Mouse (Mus musculus) spleen, postnatal 36 days (tissue): Measurements from ENCODE around the gene Rab4a.

Experiments used
- DNase-seq, 2 experiments: peaks; one replicate each; pipeline ENCODE4 v3.0.0; 2022; ENCODE audit warnings: low spot score in 2 of 2, mixed read lengths in 1 of 2

Rab4a gene

DNA sequence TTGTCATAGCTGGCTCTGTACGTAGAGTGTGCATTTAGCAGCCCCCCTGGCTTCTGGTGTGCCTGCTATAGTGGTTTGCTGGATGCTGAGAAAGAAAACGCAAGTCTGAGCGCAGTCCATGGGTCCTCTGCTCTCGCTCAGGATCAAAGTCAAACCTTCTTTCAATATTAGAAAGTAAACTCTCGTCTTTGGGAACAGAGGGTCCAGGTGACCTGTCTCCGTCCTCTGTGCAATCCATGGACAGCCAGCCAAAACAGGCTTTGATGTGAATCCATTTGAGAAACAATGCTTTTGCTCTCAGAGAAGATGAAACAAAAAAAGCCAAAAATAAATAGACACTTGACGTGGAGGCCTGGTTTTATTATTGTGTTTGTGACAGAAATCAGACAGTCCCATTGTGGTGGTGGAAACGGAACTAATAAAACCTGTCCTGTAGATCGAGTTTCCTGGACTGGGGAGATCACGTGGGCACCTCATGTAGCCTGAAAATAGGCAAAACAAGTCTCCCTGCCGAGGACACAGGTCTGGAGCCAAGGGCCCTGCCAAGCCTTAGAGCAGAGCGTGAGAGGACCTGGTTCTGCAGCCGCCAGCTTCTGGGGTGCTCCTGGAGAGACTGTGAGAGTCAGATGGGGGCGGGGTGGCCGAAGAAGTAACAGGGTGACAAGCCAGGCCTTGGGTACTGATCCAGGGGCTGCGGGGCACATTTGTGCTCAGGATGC is 7.5 kb downstream of the Rab4a start:
- DNase-seq = no peak

DNA sequence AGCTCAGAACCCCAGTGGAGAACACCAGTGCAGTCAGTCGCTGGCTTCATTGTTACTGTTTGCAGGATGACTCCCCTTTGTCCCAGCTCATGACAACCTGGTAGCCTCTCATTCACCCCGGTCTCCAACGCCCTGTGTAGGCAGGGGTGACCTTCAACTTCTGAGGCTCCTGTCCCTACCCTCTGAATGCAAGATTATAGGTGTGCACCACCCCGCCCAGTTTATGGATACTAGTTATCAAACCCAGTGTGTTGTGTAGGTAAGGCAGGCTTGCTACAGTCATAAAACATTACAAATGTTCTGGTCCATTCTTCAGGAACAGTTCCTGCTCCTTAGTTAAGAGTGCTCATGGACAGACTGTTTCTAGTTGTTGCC is 8.1 kb downstream of the Rab4a start:
- DNase-seq = no peak

DNA sequence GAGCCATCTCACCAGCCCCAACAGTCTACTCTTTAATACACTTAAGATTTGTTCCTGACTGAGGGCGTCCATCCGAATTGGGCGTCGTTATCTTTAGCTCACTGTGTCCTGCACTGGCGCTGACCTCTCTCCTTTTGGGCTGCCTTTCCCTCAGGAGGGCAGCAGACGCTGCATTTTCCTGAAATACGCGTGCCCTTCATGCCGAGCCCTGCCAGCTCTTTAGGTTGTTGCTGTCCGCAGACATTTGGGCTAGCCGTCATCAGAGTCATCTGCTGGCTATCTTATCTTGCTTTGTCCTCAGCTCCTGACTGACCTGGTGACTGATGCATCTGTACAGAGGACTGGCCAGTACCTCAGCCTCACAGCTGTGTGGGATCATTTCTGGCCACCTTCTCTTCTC is 9.5 kb downstream of the Rab4a start:
- no peak for DNase-seq

DNA sequence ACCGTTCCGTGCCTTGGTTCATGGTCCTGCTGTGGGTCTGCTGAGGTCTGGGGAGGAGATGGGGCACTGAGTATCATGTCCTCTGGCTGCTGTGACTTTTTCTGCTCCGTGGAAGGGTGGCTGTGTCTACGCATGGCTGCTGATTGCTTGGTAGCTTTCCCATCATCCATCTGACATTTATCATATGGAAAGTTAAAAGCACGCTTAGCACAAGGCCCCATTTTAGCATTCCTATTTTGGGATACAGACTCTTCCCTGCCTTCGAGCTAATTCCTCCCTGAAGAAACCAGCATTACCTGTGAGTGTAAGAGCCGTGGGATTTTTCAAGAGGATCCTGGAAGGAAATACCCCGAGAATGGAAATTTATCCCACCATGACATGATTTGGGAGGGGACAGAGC is 11.2 kb downstream of the Rab4a start:
- DNase-seq = no peak

DNA sequence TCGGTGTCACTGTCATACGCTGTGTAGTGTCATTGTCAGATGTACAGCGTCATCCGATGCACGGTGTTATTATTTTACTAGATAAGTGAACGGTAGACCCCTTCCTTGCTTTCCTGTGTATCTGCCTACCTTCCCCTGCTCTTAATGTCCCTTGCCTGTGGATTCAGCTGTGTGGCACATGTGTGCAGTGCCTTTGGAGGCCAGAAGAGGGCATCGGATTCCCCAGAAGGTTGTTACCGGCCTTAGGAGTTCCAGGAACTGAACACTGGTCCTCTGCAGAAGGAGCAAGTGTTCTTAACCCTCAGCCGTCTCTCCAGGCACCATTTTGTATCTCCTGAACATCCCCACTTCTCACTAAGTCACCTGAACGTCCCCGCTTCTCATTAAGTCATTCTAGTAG is 12.0 kb downstream of the Rab4a start:
- no peak for DNase-seq

DNA sequence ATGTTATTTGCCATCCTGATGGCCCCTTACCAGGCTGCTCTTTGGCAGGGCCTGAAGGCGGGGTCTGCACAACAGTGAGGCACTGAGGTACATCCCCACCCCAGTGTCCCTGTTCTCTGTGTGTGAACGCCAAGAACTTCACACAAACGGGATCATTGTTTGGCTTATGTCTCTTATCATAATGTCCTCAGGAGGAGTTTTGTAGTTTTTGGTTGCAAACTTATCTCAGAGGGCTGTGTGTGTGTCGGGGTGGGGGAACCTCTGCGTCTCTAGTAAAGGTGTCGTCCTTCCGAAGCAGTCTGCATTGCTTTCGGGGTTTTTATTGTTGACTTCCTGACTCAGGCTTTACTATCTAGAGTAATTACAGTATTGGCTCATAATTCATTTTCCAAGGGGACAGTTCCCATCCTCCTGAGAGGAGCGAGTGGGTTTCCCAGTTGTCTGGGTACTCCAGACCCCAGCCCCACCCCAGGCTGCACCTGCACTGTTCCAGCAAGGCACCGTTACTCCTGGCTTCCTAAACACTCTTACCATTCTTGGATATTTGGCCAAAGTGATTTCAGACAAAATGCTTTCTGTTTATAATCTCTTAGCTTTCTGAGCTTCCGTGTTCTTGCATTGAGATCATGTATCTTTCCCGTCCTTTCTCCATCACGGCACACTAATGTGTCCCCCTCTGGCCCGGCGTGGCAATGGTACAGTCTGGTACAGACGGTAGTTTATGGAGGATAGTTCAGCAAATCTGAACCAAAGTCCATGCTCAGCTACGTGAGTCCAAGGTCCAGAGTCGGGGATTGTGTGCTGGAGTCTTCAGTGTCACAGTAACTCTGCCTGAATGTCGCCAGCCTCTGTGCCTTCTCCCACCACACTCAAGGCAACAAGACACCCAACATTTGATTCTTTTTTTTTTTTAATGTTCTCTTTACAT is 14.2 kb downstream of the Rab4a start:
- no peak for DNase-seq

DNA sequence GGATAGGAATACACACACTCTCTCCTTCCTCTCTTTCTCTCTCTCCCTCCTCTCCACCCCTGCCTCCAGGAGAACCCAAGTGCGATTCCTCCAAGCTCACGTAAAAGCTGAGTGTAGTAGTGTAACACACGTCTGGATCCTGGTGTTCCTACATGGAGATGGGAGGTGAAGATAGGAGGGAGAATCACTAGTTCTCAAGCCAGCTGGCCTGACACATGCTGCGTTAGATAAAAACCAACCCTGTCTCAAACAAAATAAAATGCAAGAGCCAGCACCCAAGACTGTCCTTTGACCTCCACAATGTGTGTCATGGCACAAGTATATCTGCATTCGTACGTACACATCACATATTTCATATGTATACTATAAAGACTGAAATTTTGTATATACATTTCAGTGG is 15.0 kb downstream of the Rab4a start:
- DNase-seq = no peak

DNA sequence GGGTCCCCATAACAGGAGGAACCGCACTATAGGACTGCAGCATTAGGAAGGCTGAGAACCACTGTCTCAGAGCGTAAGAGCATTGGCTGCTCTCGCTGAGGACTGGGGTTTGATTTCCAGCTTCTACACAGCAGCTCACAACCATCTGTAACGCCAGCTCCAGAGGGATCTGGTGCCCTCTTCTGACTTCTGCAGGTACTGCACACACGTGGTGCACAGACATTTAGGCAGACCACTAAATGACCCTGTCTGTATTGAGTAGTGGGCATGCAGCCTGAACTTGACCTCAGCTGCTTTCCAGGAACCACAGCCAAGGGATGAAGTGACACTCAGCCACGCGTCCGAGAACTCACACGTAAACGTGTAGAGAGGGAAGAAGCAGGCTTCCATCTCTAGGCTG is 17.3 kb downstream of the Rab4a start:
- no peak for DNase-seq

DNA sequence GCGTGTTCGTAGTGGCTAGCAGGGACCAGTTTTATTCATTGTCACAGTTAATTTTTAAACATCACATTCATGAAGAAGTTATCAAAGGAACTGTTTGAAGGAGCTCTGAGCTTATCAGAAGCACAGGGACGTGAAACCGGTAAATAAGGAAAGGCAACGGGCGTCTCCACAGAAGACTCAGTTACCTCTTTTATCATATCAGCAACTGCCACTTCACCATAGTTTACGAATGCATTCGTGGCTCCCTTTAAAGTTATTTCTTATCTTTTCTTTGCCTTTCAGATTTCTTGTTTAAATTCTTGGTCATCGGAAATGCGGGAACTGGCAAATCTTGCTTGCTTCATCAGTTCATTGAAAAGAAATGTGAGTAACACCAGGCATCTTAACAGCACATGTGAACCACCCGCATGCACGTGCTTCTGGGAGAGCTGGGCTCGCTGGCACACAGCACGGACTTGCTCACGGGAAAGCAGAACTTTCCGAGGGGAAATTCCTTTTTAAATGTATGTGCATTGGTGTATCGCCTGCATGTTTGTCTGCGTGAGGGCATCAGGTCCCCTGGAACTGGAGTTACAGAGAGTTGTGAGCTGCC is 17.8 kb downstream of the Rab4a start:
- no peak for DNase-seq

DNA sequence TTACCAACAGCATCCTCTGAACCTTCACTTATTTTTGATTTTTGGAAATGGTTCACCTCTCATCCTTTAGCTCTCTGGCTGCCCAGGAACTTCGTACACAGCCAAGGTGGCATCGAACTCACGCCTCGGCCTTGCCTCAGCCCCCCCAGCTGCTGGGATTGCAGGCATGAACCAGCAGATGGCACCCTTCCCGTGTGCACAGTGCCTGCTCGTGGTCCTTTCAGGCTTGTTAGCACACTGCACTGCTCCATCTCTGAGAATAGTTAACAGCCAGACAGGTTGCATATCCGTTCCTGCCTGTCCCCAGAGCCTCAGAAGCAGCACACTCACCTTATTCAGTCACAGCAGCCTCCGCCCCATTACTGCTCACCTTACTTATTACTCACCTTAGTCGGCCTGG is 20.2 kb downstream of the Rab4a start:
- no peak for DNase-seq

DNA sequence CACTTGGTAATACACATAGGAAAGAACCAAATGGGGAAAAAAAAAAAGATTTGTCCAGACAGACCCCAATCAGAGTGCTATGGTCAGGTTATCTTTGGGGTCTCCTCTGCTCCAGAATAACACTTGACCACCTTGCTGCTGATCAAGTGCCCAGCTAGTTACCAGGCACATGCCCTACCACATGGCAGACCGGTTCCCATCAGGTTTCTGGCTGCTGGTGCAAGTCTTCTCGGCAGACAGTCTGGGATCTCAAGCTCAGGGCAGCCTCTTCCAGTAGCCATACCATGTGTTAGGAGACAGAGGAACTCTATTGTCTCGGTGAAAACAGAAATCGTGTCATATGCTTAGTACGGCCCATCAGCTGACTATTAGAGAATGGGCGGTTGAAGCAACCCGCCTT is 21.0 kb downstream of the Rab4a start:
- no peak for DNase-seq

DNA sequence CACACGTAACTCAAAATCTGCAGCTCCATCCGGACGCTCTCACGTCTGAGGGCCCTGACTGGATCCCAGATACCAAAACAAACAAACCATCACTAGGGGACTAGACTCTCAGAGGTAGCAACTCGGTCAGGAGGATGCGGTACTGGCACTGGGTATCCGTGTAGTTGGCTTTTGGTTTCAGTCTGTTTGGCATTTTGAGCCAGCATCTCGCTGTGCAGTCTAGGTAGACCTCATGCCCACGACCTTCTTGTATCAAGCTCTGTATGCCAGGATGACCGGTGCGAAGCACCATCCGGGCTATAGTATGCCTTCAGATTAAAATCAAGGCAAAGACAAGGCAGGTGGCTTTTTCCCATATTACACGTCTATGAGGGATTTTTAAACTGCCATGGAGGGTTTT is 21.7 kb downstream of the Rab4a start:
- DNase-seq = no peak

DNA sequence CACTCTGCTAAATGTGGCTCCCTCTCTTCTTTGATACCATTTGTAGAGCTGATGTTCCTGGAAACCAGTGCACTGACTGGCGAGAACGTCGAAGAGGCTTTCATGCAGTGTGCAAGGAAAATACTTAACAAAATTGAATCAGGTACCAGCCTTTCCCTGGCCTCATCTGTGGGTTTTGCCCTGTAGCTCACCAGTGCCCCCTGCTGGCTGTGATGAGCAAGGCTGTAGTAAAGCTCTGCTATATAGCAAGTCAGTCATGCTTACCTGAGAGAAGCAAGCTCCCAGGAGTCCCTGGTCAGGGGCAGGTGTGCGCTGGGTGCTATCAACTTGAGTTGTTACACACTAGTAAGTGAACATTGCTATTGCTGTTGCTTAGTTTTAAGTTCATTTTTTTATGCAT is 27.0 kb downstream of the Rab4a start:
- DNase-seq = peak; percentile 14 to 16

DNA sequence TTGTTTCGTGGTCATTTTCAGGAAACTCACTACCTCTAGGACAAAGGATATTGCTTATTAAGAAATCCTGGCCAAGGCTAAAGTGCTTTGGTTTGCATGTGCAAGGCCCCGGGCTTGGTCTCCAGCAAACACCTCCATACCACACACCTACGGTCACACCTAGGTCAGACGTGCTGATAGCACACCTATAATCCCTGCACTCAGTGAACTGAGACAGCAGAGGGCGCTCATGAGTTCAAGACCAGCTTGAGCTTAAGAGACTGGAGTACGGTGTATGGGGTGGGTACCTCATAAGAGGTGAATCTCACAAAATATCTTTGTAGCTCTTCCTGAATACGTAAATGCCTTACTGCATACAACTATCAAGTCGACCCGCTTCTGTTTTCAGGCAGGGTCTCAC is 29.7 kb downstream of the Rab4a start:
- peak; percentile 23 to 42 for DNase-seq

DNA sequence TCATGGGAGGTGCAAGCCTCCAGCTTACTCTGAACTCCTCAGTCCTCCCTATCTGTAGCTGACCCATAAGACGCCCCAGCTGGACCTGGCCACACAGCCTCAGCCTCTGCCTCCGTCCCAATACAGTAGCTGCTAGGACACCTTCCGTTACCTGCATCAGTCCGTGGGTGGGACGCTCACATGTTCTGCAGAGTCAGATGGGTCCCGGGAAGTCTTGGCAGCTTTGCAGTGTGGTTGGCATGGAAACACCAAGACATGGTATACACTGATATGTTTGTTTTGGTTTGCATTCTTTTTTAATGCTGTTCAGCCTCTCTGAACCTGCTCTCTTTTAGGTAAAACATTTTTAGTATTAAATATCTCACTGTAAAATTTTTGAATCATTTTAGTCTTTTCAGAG is 30.6 kb downstream of the Rab4a start:
- DNase-seq = no peak

DNA sequence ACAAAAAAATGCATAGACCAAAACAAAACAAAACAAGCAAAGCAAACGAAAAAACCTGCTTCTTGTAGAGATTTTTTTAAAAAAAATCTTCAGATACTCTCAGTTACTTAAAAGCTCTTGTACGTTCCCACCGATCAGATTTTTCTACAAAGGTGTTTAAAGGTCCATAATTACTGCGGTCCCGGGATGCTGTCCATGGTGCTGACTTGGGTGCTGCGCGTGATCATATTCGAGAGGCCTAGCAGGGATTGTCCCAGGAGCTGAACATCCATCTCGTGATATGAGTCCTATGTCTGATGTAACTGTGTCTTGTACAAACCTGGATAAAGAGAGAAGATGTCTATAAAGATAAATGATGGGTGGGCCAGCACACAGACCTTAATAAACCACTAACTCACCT is 32.7 kb downstream of the Rab4a start:
- DNase-seq = no peak

DNA sequence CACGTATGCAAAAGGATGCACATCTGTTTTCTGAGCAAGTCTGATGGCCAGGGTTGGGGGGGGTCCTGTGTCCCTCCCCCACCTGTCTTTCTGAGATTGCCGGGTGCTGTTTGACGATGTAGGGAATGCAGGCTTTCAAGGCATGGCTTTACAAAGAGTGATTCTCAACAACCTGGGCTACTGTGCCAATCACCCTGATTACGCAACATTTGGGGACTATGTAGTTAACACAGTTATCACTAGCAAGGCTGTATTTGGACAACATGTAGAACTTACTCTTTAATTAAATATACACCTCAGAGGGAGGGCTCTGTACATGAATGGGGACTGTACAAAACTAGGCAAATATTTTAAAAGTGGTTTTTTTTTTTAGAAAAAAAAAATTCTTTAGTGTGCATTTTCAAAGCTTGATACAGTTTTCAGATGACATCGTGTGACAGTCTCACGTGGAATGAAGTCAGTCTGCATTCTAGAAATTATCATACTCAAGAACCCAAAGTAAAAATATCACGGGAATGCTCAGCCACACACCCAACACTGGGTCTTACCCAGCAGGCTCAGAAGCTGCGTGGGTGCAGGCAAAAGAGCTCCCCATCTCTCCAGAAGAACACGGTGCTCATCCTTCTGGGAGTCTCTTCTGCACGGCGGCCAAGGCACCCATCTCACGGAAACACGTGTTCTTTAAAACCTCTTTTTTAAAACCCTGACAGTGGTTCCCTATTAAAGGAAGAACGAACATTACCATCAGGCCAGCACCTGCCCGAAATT is 35.0 kb downstream of the Rab4a start:
- no peak for DNase-seq

DNA sequence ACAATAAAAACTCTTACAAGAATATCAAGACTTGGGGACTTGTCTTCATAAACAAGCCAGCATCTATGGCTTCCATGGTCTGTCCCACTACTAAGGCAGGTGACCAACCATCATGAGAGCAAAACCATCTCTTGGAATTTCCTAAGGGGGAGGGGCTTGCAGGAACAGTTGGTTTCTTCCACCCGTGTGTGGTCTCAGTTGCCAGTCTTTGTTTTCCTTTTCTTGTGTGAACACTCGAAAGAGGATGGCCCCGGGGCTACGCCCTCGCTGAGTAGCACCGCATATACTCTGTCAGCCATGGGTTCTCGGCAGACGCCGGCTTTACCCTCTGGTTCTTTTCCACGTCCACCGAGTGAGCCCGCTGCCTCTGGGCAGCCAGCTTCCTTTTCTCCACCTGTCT is 36.3 kb downstream of the Rab4a start:
- DNase-seq = no peak

DNA sequence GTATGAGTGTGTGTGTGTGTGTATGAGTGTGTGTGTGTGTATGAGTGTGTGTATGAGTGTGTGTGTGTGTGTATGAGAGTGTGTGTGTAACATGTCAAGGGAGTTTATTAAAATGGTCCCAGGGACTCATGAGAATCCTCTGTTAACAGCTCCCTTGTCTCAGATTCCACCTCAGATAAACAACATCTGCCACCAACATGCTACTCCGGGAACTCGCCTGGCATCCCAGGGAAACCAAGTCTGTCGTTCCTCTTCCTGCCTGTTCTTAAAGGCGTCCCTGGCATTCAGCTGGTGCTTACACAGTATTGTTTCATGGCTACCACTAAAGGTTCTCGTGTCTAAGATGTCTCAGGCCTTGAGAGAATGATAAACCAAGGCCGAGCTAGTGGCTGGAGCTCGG is 38.6 kb downstream of the Rab4a start:
- DNase-seq = no peak

DNA sequence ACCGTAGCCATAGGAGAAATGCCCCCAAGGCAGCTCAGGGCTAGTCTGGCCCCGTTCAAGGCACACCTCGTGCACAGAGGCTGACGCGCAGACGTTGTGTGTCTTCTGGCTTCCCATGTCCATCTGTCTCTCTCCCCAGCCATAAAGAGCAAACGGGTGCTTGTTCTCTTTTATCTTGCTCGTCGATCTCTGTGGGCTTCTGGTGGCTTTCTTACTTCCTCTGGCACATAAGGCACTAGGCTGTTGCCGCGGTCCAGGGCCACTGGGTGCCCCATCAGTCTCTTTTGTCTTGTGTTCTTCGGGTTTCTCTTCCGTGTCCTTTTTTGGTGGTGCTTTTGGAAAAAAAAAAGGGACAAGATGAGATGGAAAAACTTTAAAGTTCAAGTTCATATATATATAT is 39.3 kb downstream of the Rab4a start:
- no peak for DNase-seq

DNA sequence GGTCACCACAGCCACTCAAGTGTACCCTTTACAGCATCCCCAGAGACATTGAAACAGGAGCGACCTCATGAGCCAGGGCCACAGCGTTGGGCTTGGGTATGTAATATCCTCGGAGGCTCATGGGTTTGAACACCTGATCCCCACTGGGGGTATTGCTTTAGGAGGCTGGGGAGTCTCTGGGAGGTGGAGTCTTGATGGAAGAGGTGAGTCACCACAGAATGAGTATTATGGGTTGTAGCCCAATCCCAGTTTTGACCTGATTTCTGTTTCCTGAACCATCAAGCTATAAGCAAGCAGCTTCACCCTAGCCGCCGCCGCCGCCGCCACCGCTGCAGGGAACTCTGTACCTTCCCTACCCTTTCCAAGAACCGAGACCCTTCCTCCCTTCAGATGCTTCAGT is 40.2 kb downstream of the Rab4a start:
- DNase-seq = no peak

DNA sequence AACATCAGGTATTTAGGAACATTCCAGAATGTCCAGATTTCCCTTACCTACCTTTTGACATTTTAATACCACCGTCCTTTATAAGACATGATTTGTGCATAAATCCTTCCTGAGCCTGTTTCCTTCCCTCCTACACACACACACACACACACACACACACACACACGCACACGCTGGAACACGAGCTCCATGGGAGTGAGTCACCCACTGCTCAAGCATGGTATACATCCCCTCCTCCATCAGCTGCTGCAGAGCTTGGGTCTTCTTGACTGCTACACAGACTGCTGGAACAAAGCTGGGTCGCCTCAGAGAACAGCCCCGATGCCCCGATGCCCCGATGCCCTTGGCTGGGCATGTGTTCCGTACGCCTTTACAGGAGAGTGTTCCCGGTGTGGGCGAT is 40.7 kb downstream of the Rab4a start:
- DNase-seq = no peak
